Mouse (Mus musculus): ENCODE data around the gene Lypla2. TPM values are rescaled to one million over a fixed set of nuclear protein-coding genes. Genes with fewer than 3 reads are reported as not detected.

Gene Lypla2
- polyA plus RNA-seq (2016; fragmentation: Nextera tagmentation; extraction: Ambion mirVana), result 124 and 126 TPM in 2 replicates

GRCm38 (mm10) chr4:135972556-135972906, at the start of gene Lypla2:
Gene Lypla2 (minus strand): TSS chr4:135972626.
- Histone ChIP-seq H3K27ac (peak within 1 kb of the TSS; percentile 63), H3K4me3 (peak within 1 kb of the TSS; percentile 97), H3K27me3 (no peaks in the 10 kb centered on the region), H3K4me1 (peaks cover 10% of the 10 kb centered on the region), H3K4me2 (replicated peaks) (peak within 1 kb of the TSS; percentile 89), H3K9ac (peak within 1 kb of the TSS; percentile 94), H3K9me3 (no peaks in the 10 kb centered on the region), H3K36me3 (peaks cover 66% of the 10 kb centered on the region)
- peak; percentile 64; the same call in 1 of the 2 replicates for ATAC-seq (ENCODE audit: insufficient number of reproducible peaks, insufficient read depth, low FRiP score, low TSS enrichment)
- WGBS, result 2% methylated on average over 19 of the region's 19 CpGs

GRCm38 (mm10) chr4:136021549-136022047, 49.2 kb upstream of the Lypla2 start, which contains the start of gene Eloa:
Gene Eloa (minus strand): TSS chr4:136021763.
- Histone ChIP-seq H3K27ac (peak within 1 kb of the TSS; percentile 91), H3K4me3 (peak within 1 kb of the TSS; percentile 100), H3K9ac (peak within 1 kb of the TSS; percentile 99), H3K9me3 (no peaks in the 10 kb centered on the region), H3K4me2 (replicated peaks) (peak within 1 kb of the TSS; percentile 96), H3K36me3 (no peaks in the 10 kb centered on the region), H3K4me1 (peaks cover 11% of the 10 kb centered on the region; the same call in 1 of the 2 replicates), H3K27me3 (no peaks in the 10 kb centered on the region)
- under 1% methylated on average over 48 of the region's 48 CpGs for WGBS
- ATAC-seq (ENCODE audit: insufficient number of reproducible peaks, insufficient read depth, low FRiP score, low TSS enrichment), result peak; percentile 98

DNA sequence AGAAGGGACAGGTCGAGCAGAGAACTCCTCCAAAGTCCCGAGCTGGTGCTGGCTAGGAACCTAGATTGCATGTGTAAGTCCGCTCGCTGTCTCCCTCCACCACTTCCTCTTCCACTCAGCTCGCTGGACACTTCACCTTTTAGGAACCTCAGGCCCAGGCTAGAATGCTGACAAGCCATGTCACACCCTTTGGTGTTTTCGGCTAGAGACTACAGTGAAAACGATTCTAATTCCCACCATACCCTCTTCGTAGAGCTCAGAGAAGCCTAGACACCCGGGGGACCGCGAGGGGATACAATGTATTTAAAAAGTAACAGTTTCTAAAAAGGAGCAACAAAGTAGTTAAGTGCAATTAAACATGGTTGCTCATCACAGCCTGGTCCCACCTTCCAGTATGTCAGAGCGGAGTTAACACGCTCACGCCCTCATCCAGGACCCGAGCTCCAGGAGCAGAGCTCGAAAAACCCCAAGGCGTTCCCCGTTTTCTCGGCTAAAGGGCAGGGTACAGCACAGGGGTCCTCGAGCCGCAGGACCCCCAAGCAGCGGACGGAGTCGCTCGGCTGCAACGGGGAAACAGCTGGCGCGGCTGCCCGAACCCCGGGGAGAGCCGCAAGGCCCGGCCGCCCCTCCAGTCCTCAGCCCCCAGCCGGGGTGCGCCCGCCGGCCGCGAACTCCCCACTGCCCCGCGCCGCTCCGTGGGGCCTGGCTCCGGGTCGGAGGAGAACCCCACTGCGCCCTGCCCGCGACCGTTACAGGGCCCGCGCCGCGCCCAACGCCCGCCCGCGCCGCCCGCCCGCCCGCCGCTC, 48.5 kb upstream of the Lypla2 start:
- peak; percentile 69 for ATAC-seq (ENCODE audit: insufficient number of reproducible peaks, insufficient read depth, low FRiP score, low TSS enrichment)
- Histone ChIP-seq H3K4me3 (peak overlapping the region; percentile 100), H3K36me3 (no peaks in the 10 kb centered on the region), H3K9ac (peak overlapping the region; percentile 99), H3K27ac (peak overlapping the region; percentile 91), H3K27me3 (no peaks in the 10 kb centered on the region), H3K4me1 (peaks cover 11% of the 10 kb centered on the region; the same call in 1 of the 2 replicates), H3K4me2 (replicated peaks) (peak overlapping the region; percentile 96), H3K9me3 (no peaks in the 10 kb centered on the region)
- under 1% methylated on average over 49 of the region's 62 CpGs for WGBS

- Histone ChIP-seq H3K4me1 (peaks cover 11% of the 10 kb centered on the region; the same call in 1 of the 2 replicates), H3K9ac (no peak overlapping the region), H3K4me3 (no peak overlapping the region), H3K36me3 (peaks cover 21% of the 10 kb centered on the region), H3K27me3 (no peaks in the 10 kb centered on the region), H3K27ac (no peak overlapping the region), H3K9me3 (no peaks in the 10 kb centered on the region), H3K4me2 (replicated peaks) (no peak overlapping the region)
- 94% methylated on average over 2 of the region's 3 CpGs for WGBS
- no peak for ATAC-seq (ENCODE audit: insufficient number of reproducible peaks, insufficient read depth, low FRiP score, low TSS enrichment)
Measured at GRCm38 (mm10) chr4:136016059-136016602, 43.7 kb upstream of the Lypla2 start.

DNA sequence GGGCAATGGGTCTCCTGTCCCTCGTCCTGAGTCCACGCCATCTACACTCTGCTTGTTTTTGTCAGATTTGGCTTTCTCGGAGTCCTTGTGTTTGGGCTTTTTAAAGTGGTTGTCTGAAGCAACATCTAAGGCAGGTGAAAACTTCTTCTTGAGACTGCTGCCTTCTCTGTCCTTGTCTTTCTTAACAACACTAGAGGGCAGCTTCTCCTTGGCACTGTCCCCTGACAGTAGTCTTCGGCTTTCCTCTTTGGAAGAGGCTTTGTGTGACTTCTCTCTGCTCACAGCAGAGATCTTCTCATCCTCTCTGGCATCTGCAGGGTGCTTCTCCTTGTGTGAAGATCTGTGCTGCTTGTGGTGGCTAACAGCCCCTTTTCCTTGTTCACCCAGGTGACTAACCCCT, 38.2 kb upstream of the Lypla2 start:
- H3K9ac ChIP-seq, result no peak overlapping the region
- no peak for ATAC-seq (ENCODE audit: insufficient number of reproducible peaks, insufficient read depth, low FRiP score, low TSS enrichment)
- no peak overlapping the region for H3K4me3 ChIP-seq
- no peaks in the 10 kb centered on the region for H3K9me3 ChIP-seq
- H3K27ac ChIP-seq, result no peak overlapping the region
- H3K27me3 ChIP-seq, result no peaks in the 10 kb centered on the region
- H3K4me1 ChIP-seq, result no peaks in the 10 kb centered on the region
- 93% methylated on average over 4 of the region's 4 CpGs for WGBS
- peaks cover 69% of the 10 kb centered on the region for H3K36me3 ChIP-seq
- no peak overlapping the region for H3K4me2 ChIP-seq (replicated peaks)

GRCm38 (mm10) chr4:136008782-136009447, 36.5 kb upstream of the Lypla2 start:
- no peaks in the 10 kb centered on the region for H3K9me3 ChIP-seq
- H3K27me3 ChIP-seq, result no peaks in the 10 kb centered on the region
- no peak for ATAC-seq (ENCODE audit: insufficient number of reproducible peaks, insufficient read depth, low FRiP score, low TSS enrichment)
- H3K36me3 ChIP-seq, result peaks cover 82% of the 10 kb centered on the region
- 87% methylated on average over 8 of the region's 8 CpGs for WGBS
- H3K4me3 ChIP-seq, result no peak overlapping the region
- H3K9ac ChIP-seq, result no peak overlapping the region
- H3K4me1 ChIP-seq, result no peaks in the 10 kb centered on the region
- H3K27ac ChIP-seq, result no peak overlapping the region
- H3K4me2 ChIP-seq (replicated peaks), result no peak overlapping the region

GRCm38 (mm10) chr4:136006821-136007220, 34.4 kb upstream of the Lypla2 start:
- no peaks in the 10 kb centered on the region for H3K9me3 ChIP-seq
- no peak overlapping the region for H3K4me2 ChIP-seq (replicated peaks)
- no peak overlapping the region for H3K9ac ChIP-seq
- WGBS, result 99% methylated on average over 3 of the region's 3 CpGs
- H3K36me3 ChIP-seq, result peaks cover 90% of the 10 kb centered on the region
- ATAC-seq (ENCODE audit: insufficient number of reproducible peaks, insufficient read depth, low FRiP score, low TSS enrichment), result no peak
- no peak overlapping the region for H3K27ac ChIP-seq
- H3K27me3 ChIP-seq, result no peaks in the 10 kb centered on the region
- H3K4me3 ChIP-seq, result no peak overlapping the region
- H3K4me1 ChIP-seq, result no peaks in the 10 kb centered on the region

DNA sequence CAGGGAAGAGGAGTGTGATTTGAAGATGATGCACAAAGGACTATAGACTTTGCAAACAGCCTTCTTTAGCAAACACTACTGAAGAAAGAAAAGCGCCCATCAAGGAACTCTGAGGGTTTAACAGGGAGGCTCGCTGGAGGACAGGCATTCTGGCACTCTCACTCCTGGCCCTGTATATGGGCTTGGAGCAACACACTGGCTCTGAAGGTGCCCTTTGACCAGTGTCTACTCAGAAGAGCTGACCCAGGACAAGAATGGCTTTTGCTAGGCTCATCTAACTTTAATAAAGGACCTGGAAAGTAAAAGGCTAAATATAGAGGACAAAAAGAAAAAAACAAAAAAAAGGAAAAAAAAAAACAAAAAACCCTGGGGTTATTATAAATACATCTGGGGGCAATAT, 32.5 kb upstream of the Lypla2 start:
- Histone ChIP-seq H3K27ac (no peak overlapping the region), H3K9ac (no peak overlapping the region), H3K36me3 (peaks cover 79% of the 10 kb centered on the region), H3K4me3 (no peak overlapping the region), H3K4me1 (no peaks in the 10 kb centered on the region), H3K27me3 (no peaks in the 10 kb centered on the region), H3K4me2 (replicated peaks) (no peak overlapping the region), H3K9me3 (no peaks in the 10 kb centered on the region)
- WGBS, result 95% methylated on average over 2 of the region's 2 CpGs
- ATAC-seq (ENCODE audit: insufficient number of reproducible peaks, insufficient read depth, low FRiP score, low TSS enrichment), result no peak

- Histone ChIP-seq H3K36me3 (peaks cover 71% of the 10 kb centered on the region), H3K9ac (no peak overlapping the region), H3K4me1 (no peaks in the 10 kb centered on the region), H3K4me3 (no peak overlapping the region), H3K27me3 (no peaks in the 10 kb centered on the region), H3K27ac (no peak overlapping the region), H3K4me2 (replicated peaks) (no peak overlapping the region), H3K9me3 (no peaks in the 10 kb centered on the region)
- WGBS, result 87% methylated on average over 5 of the region's 5 CpGs
- ATAC-seq (ENCODE audit: insufficient number of reproducible peaks, insufficient read depth, low FRiP score, low TSS enrichment), result no peak
Measured at GRCm38 (mm10) chr4:136004107-136004675, 31.8 kb upstream of the Lypla2 start.

GRCm38 (mm10) chr4:135995118-135995517, 22.7 kb upstream of the Lypla2 start:
- Histone ChIP-seq H3K27me3 (no peaks in the 10 kb centered on the region), H3K36me3 (no peaks in the 10 kb centered on the region), H3K4me3 (no peak overlapping the region), H3K4me2 (replicated peaks) (no peak overlapping the region), H3K27ac (no peak overlapping the region), H3K4me1 (no peaks in the 10 kb centered on the region), H3K9me3 (no peaks in the 10 kb centered on the region), H3K9ac (no peak overlapping the region)
- no peak for ATAC-seq (ENCODE audit: insufficient number of reproducible peaks, insufficient read depth, low FRiP score, low TSS enrichment)
- 87% methylated on average over 4 of the region's 4 CpGs for WGBS

GRCm38 (mm10) chr4:135993941-135994340, 21.5 kb upstream of the Lypla2 start:
- 93% methylated on average over 6 of the region's 6 CpGs for WGBS
- no peaks in the 10 kb centered on the region for H3K4me1 ChIP-seq

More at GRCm38 (mm10) chr4:135993941-135994340, 21.5 kb upstream of the Lypla2 start:
- no peak for ATAC-seq (ENCODE audit: insufficient number of reproducible peaks, insufficient read depth, low FRiP score, low TSS enrichment)
- Histone ChIP-seq H3K4me3 (no peak overlapping the region), H3K27me3 (no peaks in the 10 kb centered on the region), H3K27ac (no peak overlapping the region), H3K36me3 (no peaks in the 10 kb centered on the region), H3K4me2 (replicated peaks) (no peak overlapping the region), H3K9me3 (no peaks in the 10 kb centered on the region), H3K9ac (no peak overlapping the region)
